Mouse (Mus musculus) CD4-positive naive resting alpha-beta T cell, adult 76 days (primary cell): ENCODE results near the gene Pafah2. TPM values are rescaled to one million over a fixed set of nuclear protein-coding genes. Genes with fewer than 3 reads are reported as not detected.

Experiments used
- total RNA-seq: library from RNA; stranded (reverse); gene quantifications from one replicate; pipeline ENCODE4 v1.2.4, GENCODE M21; 2023

The Pafah2 gene
- total RNA-seq = 1.9 TPM

GRCm38 (mm10) chr4:134395977-134396825, at the start of gene Pafah2:
Pafah2 (plus strand) TSS chr4:134396320.

GRCm38 (mm10) chr4:134383750-134384149, 12.4 kb upstream of the Pafah2 start, which contains the start of gene Extl1:
Extl1 (minus strand) TSS chr4:134383850.

GRCm38 (mm10) chr4:134468215-134468575, 72.1 kb downstream of the Pafah2 start, which contains the start of gene Stmn1:
Stmn1 (plus strand) TSS chr4:134468320.

Other genes starting within 250 kb of the Pafah2 start
- 29.9 TPM for gene Cep85, start 209.2 kb upstream of the Pafah2 start, total RNA-seq
- not detected for gene Gm7534, start 193.3 kb upstream of the Pafah2 start, total RNA-seq
- not detected for gene Catsper4, start 168.9 kb upstream of the Pafah2 start, total RNA-seq
- gene Cnksr1, start 157.9 kb upstream of the Pafah2 start, total RNA-seq = 0.50 TPM
- not detected for gene E130218I03Rik, start 152.7 kb upstream of the Pafah2 start, total RNA-seq
- 19.8 TPM for gene Zfp593, start 150.7 kb upstream of the Pafah2 start, total RNA-seq
- not detected for gene Gm30191, start 149.4 kb upstream of the Pafah2 start, total RNA-seq
- gene Grrp1, start 142.2 kb upstream of the Pafah2 start, total RNA-seq = not detected
- 13.3 TPM for gene Pdik1l, start 108.4 kb upstream of the Pafah2 start, total RNA-seq
- gene Trim63, start 81.2 kb upstream of the Pafah2 start, total RNA-seq = not detected
- not detected for gene Slc30a2, start 53.1 kb upstream of the Pafah2 start, total RNA-seq
- 0.73 TPM for gene Extl1, start 12.5 kb upstream of the Pafah2 start, total RNA-seq
- gene Stmn1, start 72.0 kb downstream of the Pafah2 start, total RNA-seq = 44.4 TPM
- gene Paqr7, start 100.4 kb downstream of the Pafah2 start, total RNA-seq = 20.9 TPM
- gene Aunip, start 114.7 kb downstream of the Pafah2 start, total RNA-seq = 0.44 TPM
- 50.8 TPM for gene Mtfr1l, start 139.1 kb downstream of the Pafah2 start, total RNA-seq
- gene Selenon, start 155.8 kb downstream of the Pafah2 start, total RNA-seq = 5.3 TPM